Mouse (Mus musculus) Patski (cell line): ENCODE data around the gene Plcd4. TPM values are rescaled to one million over a fixed set of nuclear protein-coding genes. Genes with fewer than 3 reads are reported as not detected.
A peak's percentile ranks its signal among the peaks of the same experiment; 100 is the strongest.

Experiments used
- ATAC-seq: fragments of 100-300 bp; one replicate; pipeline ENCODE4 v1.8.0; 2021
- CTCF ChIA-PET: fragments of 350-600 bp; sonication (Branson Sonifier 250); formaldehyde crosslinking; loops from one replicate; lab custom pipeline; 2022; ENCODE audit warnings: inconsistent platforms; lab: Charles Lee
- POLR2A ChIA-PET: fragments of 350-600 bp; sonication (Branson Sonifier 250); formaldehyde crosslinking; loops from one replicate; lab custom pipeline; 2022; ENCODE audit warnings: antibody characterized with exemption, inconsistent platforms; lab: Charles Lee
- DNase-seq: peaks from one replicate; pipeline ENCODE4 v3.0.0-alpha.2; 2011; ENCODE audit warnings: low read depth, low spot score
- H3K27me3 ChIP-seq: fragments of 371-371 bp; one replicate; pipeline ENCODE4 v1.5.1; 2021
- CTCF ChIP-seq: fragments of 100-300 bp; IDR thresholded peaks from one replicate; pipeline ENCODE4 v1.5.1; 2021
- in situ Hi-C: fragments of 300-500 bp; cut with MboI; formaldehyde crosslinking; loops from 3 replicates; pipeline ENCODE4 v1.11.1; 2018; ENCODE audit warnings: low pct_unique_long_range_greater_than_20kb, mixed read lengths
- polyA plus RNA-seq: library from polyadenylated mRNA; unstranded; gene quantifications from one replicate; pipeline ENCODE4 v1.2.3, GENCODE M21; 2021

The Plcd4 gene
- polyA plus RNA-seq, 1 experiment from 2014 or later = 0.83 TPM

DNA sequence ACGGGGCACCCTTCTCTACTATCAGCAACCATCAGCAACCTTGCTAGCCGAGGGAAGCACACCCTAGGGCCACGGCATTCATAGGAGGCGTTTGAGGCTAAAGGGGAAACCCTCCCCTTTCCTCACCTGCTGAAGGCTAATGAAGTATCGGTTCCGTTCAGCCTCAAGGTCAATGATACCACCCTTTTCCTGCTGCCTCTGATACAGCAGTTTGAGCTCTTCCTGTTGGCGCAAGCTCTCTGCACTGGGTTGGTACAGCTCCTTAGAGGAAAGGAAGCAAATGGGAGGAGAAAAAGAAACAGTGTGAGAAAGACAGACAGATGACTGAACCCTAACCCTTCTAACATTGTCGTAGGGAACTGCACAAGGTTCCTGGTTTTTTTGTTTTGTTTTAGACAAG is 51.7 kb downstream of the Plcd4 start:
- in situ Hi-C loops = no loop called here
- POLR2A ChIA-PET = no interaction called here
- TF ChIP-seq CTCF = no peak
- CTCF ChIA-PET = no interaction called here
- DNase-seq = no peak
- no peak for ATAC-seq
- no peaks in the 10 kb centered on the region for H3K27me3 ChIP-seq

DNA sequence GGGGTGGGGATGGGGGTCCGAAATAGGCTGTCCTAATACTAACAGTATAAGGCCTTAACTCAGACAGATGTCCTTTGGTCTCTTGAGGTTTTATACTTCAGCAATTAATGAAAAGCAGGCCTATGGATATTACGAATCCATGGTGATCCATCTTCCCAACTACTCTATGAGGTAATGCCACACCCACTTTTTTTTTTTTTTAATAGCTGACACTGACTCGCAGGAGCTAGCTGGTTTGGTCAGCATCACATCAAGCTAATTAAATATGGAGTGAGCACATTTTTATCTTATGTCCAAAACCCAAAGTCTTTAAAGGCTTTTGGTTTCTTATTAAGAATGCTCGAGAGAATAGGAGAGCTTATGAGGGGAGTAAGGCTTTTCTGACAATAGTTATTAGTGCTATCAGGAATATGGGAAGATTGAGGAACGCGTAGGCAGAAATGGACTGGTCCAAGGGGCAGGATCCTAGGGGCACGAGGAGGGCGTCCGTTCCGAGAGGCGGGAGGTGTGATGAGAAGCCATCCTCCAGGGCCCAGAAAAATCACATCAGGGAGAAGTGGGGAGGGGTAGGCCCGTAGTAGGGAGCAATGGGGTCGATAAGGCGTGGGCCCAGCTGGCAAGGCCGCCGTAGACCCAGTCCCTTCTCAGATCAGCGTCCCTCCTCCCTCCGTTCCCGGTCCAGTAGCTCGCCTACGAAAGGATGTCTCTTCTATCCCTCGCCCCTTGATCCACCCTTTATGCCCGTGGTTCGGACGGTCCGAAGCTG is 58.0 kb downstream of the Plcd4 start:
- CTCF ChIA-PET = no interaction called here
- no peak for TF ChIP-seq CTCF

DNA sequence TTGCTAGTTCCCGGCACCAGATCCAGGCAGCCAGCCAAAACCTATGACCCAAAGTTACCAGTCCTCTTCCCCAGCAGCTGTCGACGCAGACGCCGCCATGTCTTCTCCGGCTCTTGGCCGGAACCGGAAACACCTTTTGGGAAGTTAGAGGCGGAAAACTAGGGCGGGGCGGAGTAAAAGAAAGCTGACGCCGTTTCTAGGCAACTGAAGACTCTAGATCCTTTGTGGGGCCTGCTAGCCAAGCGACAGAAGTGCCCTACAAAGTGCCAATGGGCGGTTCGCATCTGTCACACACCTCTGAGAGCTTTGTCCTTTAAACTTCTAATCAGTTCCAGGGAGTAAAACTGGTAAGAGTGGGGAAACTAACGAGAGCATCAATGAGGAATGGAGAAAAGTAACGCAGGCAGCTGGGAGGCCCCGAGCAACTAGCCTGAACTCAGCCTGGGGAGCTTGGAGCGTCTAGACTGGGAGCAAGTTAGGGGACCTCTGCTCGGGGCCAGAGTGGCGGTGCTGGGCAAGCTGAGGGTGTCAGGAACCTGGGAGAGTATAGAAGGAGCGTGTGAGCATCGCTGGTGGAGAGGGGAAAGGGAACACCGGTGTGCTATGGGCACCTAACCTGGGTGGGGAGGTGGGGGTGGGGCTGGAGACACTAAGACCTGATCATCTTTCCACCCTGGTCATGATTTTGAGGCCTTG is 58.7 kb downstream of the Plcd4 start, which contains the start of the genes Rnf25 and Stk36:
Gene Rnf25, minus strand, starts transcription at position 131 of the 696 bp plus-strand sequence.
Gene Stk36, plus strand, starts transcription at position 179 of the 696 bp plus-strand sequence.
- no peak for TF ChIP-seq CTCF
- DNase-seq (peak; percentile 30), ATAC-seq (peak; percentile 92)
- POLR2A ChIA-PET = interaction anchor here (0.7 to 1.8 kb wide), 6 partner anchors 12 to 63 kb away, joined by 3 to 9 read pairs (median 4); partner anchors contain the start of genes Bcs1l and Zfp142
- in situ Hi-C loops = no loop called here
- no peaks in the 10 kb centered on the region for H3K27me3 ChIP-seq
- CTCF ChIA-PET = no interaction called here

More for the DNA sequence above, 58.0 kb downstream of the Plcd4 start:
- DNase-seq = no peak
- ATAC-seq = peak; percentile 40
- POLR2A ChIA-PET = interaction anchor here (0.7 to 1.8 kb wide), 6 partner anchors 11 to 64 kb away, joined by 3 to 9 read pairs (median 4); partner anchors contain the start of genes Bcs1l and Zfp142
- in situ Hi-C loops = no loop called here
- H3K27me3 ChIP-seq = no peaks in the 10 kb centered on the region

Other genes starting within 250 kb of the Plcd4 start
- gene Tmbim1, start 237.3 kb upstream of the Plcd4 start, polyA plus RNA-seq = 28.0 TPM
- 2.2 TPM for gene Catip, start 180.8 kb upstream of the Plcd4 start, polyA plus RNA-seq
- gene Slc11a1, start 167.7 kb upstream of the Plcd4 start, polyA plus RNA-seq = 0.10 TPM
- gene Ctdsp1, start 151.4 kb upstream of the Plcd4 start, polyA plus RNA-seq = 81.9 TPM
- gene Vil1, start 133.5 kb upstream of the Plcd4 start, polyA plus RNA-seq = 0.13 TPM
- 43.5 TPM for gene Cnot9, start 36.8 kb upstream of the Plcd4 start, polyA plus RNA-seq
- gene Usp37, start 1.4 kb downstream of the Plcd4 start, polyA plus RNA-seq = 8.4 TPM
- gene Zfp142, start 45.4 kb downstream of the Plcd4 start, polyA plus RNA-seq = 14.9 TPM
- 24.9 TPM for gene Bcs1l, start 45.4 kb downstream of the Plcd4 start, polyA plus RNA-seq
- gene Rnf25, start 58.5 kb downstream of the Plcd4 start, polyA plus RNA-seq = 60.1 TPM
- 12.5 TPM for gene Stk36, start 58.6 kb downstream of the Plcd4 start, polyA plus RNA-seq
- gene Ttll4, start 118.9 kb downstream of the Plcd4 start, polyA plus RNA-seq = 23.6 TPM
- gene Cyp27a1, start 170.7 kb downstream of the Plcd4 start, polyA plus RNA-seq = not detected
- gene Prkag3, start 206.3 kb downstream of the Plcd4 start, polyA plus RNA-seq = not detected
- not detected for gene Wnt6, start 229.0 kb downstream of the Plcd4 start, polyA plus RNA-seq
- gene Wnt10a, start 248.6 kb downstream of the Plcd4 start, polyA plus RNA-seq = not detected